Mouse (Mus musculus) heart, postnatal 0 days (tissue): ENCODE measurements around the gene Dbp.

Experiments used
- CTCF ChIP-seq: IDR thresholded peaks from 2 replicates; pipeline ENCODE4 v1.5.1; 2016; ENCODE audit warnings: antibody characterized with exemption, control low read depth, low read depth
- EP300 ChIP-seq: IDR thresholded peaks from 2 replicates; pipeline ENCODE4 v1.6.1; 2016; ENCODE audit warnings: antibody characterized with exemption, low read depth

DNA sequence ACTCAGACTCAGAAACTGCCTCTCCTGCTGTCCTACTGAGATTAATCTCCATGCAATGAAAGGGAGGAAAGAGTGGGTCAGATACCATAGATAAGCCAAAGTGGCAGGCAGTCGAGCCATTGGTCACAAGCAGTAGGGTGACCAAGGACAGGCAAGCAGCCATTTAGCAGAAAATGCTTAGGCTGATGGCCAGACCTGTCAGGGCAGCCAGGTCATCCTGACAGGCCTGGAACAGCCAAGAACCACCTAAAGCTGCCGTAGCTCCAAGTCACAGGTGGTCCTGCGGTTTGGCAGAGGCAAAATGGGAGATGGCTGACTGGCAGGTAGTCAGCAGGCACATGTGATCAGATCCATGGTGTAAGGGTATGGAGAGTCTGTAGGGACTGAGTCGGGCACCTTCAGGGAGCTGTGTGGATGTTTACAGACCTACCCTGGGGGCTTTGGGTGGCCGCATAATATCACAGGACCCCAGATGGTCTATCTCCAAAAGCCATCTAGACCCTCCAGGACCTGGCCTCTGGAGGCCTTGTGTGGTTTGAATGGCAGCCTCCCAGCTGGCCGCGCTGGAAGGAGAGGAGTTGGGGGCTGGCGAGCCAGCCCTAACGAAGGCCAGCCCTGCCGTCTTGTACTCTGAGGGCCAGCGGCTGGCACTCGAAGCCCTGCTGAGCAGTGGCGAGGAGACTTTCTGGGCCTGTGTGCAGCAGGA lies 16.9 kb downstream of the Dbp start:
- TF ChIP-seq EP300 (no peak), CTCF (no peak)
